Mouse (Mus musculus) limb, embryonic 14.5 days (tissue): ENCODE measurements at regions not wholly inside any gene's neighbourhood (a gene's known extent, or its start where the extent isn't known, plus 50 kb on each side); places are given as distances from the start of the nearest gene placed in this dataset.

Experiments used
- ATAC-seq: fragments of 200-750 bp; cut with Nextera tagmentation; 2 replicates; pipeline ENCODE4 v1.8.0; 2017; ENCODE audit warnings: low read depth, moderate number of reproducible peaks, moderate TSS enrichment; ENCODE audit not compliant: low FRiP score
- DNase-seq: peaks from one replicate; pipeline ENCODE4 v3.0.0-alpha.2; 2015; ENCODE audit warnings: low spot score
- H3K27ac ChIP-seq: fragments of 300-500 bp; sonication (generic); replicated peaks from 2 replicates; pipeline ENCODE4 v1.5.1; 2014; ENCODE audit warnings: low read depth, mild to moderate bottlenecking, low read length, moderate library complexity, mixed read lengths
- H3K27me3 ChIP-seq: fragments of 300-500 bp; sonication (generic); 2 replicates; pipeline ENCODE4 v1.6.1; 2014; ENCODE audit warnings: low read length, mixed read lengths; ENCODE audit not compliant: control insufficient read depth, insufficient read depth
- H3K36me3 ChIP-seq: fragments of 300-500 bp; sonication (generic); 2 replicates; pipeline ENCODE4 v1.6.1; 2014; ENCODE audit warnings: mild to moderate bottlenecking, low read length, moderate library complexity, mixed read lengths; ENCODE audit not compliant: control insufficient read depth, insufficient read depth
- H3K4me1 ChIP-seq: fragments of 300-500 bp; sonication (generic); 2 replicates; pipeline ENCODE4 v1.6.1; 2014; ENCODE audit warnings: antibody characterized with exemption, low read length, mixed read lengths; ENCODE audit not compliant: control insufficient read depth, insufficient read depth
- H3K4me2 ChIP-seq: fragments of 300-500 bp; sonication (generic); replicated peaks from 2 replicates; pipeline ENCODE4 v1.6.1; 2014; ENCODE audit warnings: low read depth, mild to moderate bottlenecking, low read length, moderate library complexity; ENCODE audit not compliant: severe bottlenecking
- H3K4me3 ChIP-seq: fragments of 300-500 bp; sonication (generic); replicated peaks from 2 replicates; pipeline ENCODE4 v1.5.1; 2014; ENCODE audit warnings: low read length
- H3K9ac ChIP-seq: fragments of 300-500 bp; sonication (generic); 2 replicates; pipeline ENCODE4 v1.6.1; 2014; ENCODE audit warnings: mild to moderate bottlenecking, low read depth, low read length, moderate library complexity; ENCODE audit not compliant: severe bottlenecking
- H3K9me3 ChIP-seq: fragments of 300-500 bp; sonication (generic); 2 replicates; pipeline ENCODE4 v1.6.1; 2016; ENCODE audit warnings: low read length; ENCODE audit not compliant: control insufficient read depth
- POLR2A ChIP-seq: fragments of 200-500 bp; IDR thresholded peaks from 2 replicates; pipeline ENCODE4 v1.8.0; 2012; ENCODE audit warnings: inconsistent platforms, mild to moderate bottlenecking, moderate library complexity, borderline replicate concordance; ENCODE audit not compliant: insufficient read depth, insufficient read length; ENCODE audit errors: extremely low read depth
- WGBS: fragments of 180-500 bp; shearing (Covaris S2); extraction: QIAGEN DNeasy Blood & Tissue Kit; methylation state at CpG from one replicate; pipeline ENCODE4 v1.1.7; 2014; 5-methylcytosine and 5-hydroxymethylcytosine counted together

- Histone ChIP-seq H3K27me3 (no peaks in the 10 kb centered on the region), H3K27ac (no peak overlapping the region), H3K36me3 (no peaks in the 10 kb centered on the region), H3K4me3 (no peak overlapping the region), H3K4me1 (no peaks in the 10 kb centered on the region), H3K4me2 (no peak overlapping the region), H3K9ac (no peak overlapping the region), H3K9me3 (no peaks in the 10 kb centered on the region)
- no peak for ATAC-seq
- DNase-seq = peak; percentile 16
- no peak for TF ChIP-seq POLR2A
- 18% methylated on average over 18 of the region's 18 CpGs for WGBS
Observed at GRCm38 (mm10) chr9:122629171-122629904, 117.8 kb upstream of the Topaz1 start.

GRCm38 (mm10) chr9:122631793-122632192 is 115.4 kb upstream of the Topaz1 start:
- Histone ChIP-seq H3K36me3 (no peaks in the 10 kb centered on the region), H3K4me3 (no peak overlapping the region), H3K9ac (no peak overlapping the region), H3K27ac (no peak overlapping the region), H3K9me3 (no peaks in the 10 kb centered on the region), H3K4me1 (peaks cover 4% of the 10 kb centered on the region; the same call in 1 of the 2 replicates), H3K4me2 (no peak overlapping the region), H3K27me3 (no peaks in the 10 kb centered on the region)
- DNase-seq (no peak), ATAC-seq (no peak)
- no peak for TF ChIP-seq POLR2A
- 81% methylated on average over 9 of the region's 9 CpGs for WGBS

GRCm38 (mm10) chr9:122633484-122633883 is 113.7 kb upstream of the Topaz1 start:
- no peak overlapping the region for H3K27ac ChIP-seq
- no peak overlapping the region for H3K9ac ChIP-seq
- peaks cover 4% of the 10 kb centered on the region; the same call in 1 of the 2 replicates for H3K4me1 ChIP-seq
- H3K27me3 ChIP-seq = no peaks in the 10 kb centered on the region
- H3K36me3 ChIP-seq = no peaks in the 10 kb centered on the region
- no peak for TF ChIP-seq POLR2A
- ATAC-seq (no peak), DNase-seq (no peak)
- H3K4me3 ChIP-seq = no peak overlapping the region
- 57% methylated on average over 1 of the region's 1 CpGs for WGBS
- no peak overlapping the region for H3K4me2 ChIP-seq
- H3K9me3 ChIP-seq = no peaks in the 10 kb centered on the region

GRCm38 (mm10) chr9:122635138-122635964 is 111.8 kb upstream of the Topaz1 start:
- H3K36me3 ChIP-seq = no peaks in the 10 kb centered on the region
- ATAC-seq (no peak), DNase-seq (no peak)
- H3K9ac ChIP-seq = no peak overlapping the region
- 43% methylated on average over 10 of the region's 10 CpGs for WGBS
- no peak overlapping the region for H3K4me3 ChIP-seq
- no peaks in the 10 kb centered on the region for H3K27me3 ChIP-seq
- peaks cover 4% of the 10 kb centered on the region; the same call in 1 of the 2 replicates for H3K4me1 ChIP-seq
- no peak for TF ChIP-seq POLR2A
- no peak overlapping the region for H3K4me2 ChIP-seq
- no peaks in the 10 kb centered on the region for H3K9me3 ChIP-seq
- H3K27ac ChIP-seq = no peak overlapping the region

- Histone ChIP-seq H3K4me1 (peaks cover 4% of the 10 kb centered on the region; the same call in 1 of the 2 replicates), H3K27ac (no peak overlapping the region), H3K27me3 (no peaks in the 10 kb centered on the region), H3K9me3 (no peaks in the 10 kb centered on the region), H3K36me3 (no peaks in the 10 kb centered on the region), H3K4me3 (no peak overlapping the region), H3K4me2 (no peak overlapping the region), H3K9ac (no peak overlapping the region)
- WGBS = 32% methylated on average over 3 of the region's 3 CpGs
- TF ChIP-seq POLR2A = no peak
- ATAC-seq = no peak
- no peak for DNase-seq
Observed at GRCm38 (mm10) chr9:122637591-122637990, 109.6 kb upstream of the Topaz1 start.
